Mouse (Mus musculus) small intestine, adult 2 months (tissue): Measurements from ENCODE around the gene Hyou1. TPM values are rescaled to one million over a fixed set of nuclear protein-coding genes. Genes with fewer than 3 reads are reported as not detected.
"Not testable (repeated sequence)": the region's sequence is repeated elsewhere in the genome, so short reads cannot be mapped to it uniquely, and the experiment has no call there.

ENCODE experiments used
- H3K27ac ChIP-seq: fragments of 200-500 bp; 2 replicates; pipeline ENCODE4 v1.5.1; 2012; ENCODE audit warnings: low read depth, low read length, control low read depth, inconsistent platforms; ENCODE audit not compliant: insufficient read depth
- H3K27me3 ChIP-seq: fragments of 200-500 bp; 2 replicates; pipeline ENCODE4 v1.6.1; 2012; ENCODE audit warnings: mild to moderate bottlenecking, moderate library complexity, low read length, inconsistent platforms; ENCODE audit not compliant: control insufficient read depth, insufficient read depth
- H3K36me3 ChIP-seq: fragments of 200-500 bp; 2 replicates; pipeline ENCODE4 v1.6.1; 2012; ENCODE audit warnings: mild to moderate bottlenecking, low read length, control low read depth, inconsistent platforms; ENCODE audit not compliant: control insufficient read depth, insufficient read depth
- H3K4me1 ChIP-seq: fragments of 200-500 bp; 2 replicates; pipeline ENCODE4 v1.6.1; 2012; ENCODE audit warnings: low read length, inconsistent platforms, mixed read lengths; ENCODE audit not compliant: control insufficient read depth, insufficient read depth, insufficient read length
- H3K4me3 ChIP-seq: fragments of 200-500 bp; 2 replicates; pipeline ENCODE4 v1.5.1; 2012; ENCODE audit warnings: low read depth, mild to moderate bottlenecking, control low read depth, inconsistent platforms, low read length, moderate library complexity
- CTCF ChIP-seq: fragments of 200-500 bp; IDR thresholded peaks from 2 replicates; pipeline ENCODE4 v1.5.1; 2012; ENCODE audit warnings: low read depth, mild to moderate bottlenecking, control low read depth, inconsistent platforms, low read length, moderate library complexity, mixed read lengths; ENCODE audit not compliant: insufficient replicate concordance, insufficient read length; ENCODE audit errors: extremely low read depth
- POLR2A ChIP-seq: fragments of 200-500 bp; IDR thresholded peaks from 2 replicates; pipeline ENCODE4 v1.6.1; 2012; ENCODE audit warnings: low read depth, mild to moderate bottlenecking, control low read depth, inconsistent platforms, low read length, moderate library complexity
- WGBS: fragments of 180-500 bp; shearing (Covaris S2); methylation state at CpG from one replicate; pipeline ENCODE4 v1.1.7; 2018; 5-methylcytosine and 5-hydroxymethylcytosine counted together
- polyA plus RNA-seq: library from polyadenylated mRNA; depleted of rRNA; stranded (reverse); fragments of >200 nt; gene quantifications from 2 replicates; pipeline ENCODE4 v1.2.3, GENCODE M21; 2012

The Hyou1 gene
- polyA plus RNA-seq, 1 experiment: 34.3 TPM

DNA sequence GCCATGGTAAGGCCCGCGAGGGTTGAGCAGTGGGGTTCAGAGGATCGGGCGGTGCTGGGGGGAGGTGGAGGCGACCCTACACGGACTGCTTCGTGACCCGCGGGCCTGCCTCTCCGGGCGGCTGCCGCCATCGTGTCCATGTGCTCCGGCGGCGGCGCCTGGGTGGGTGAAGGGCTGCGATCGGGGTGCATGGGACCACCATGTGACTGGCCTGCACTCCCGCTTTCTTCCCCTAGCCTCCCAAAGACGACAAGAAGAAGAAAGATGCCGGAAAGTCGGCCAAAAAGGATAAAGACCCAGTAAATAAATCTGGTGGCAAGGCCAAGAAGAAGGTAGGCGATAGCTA, 28.4 kb downstream of the Hyou1 start:
- peak overlapping the region; percentile 89 for H3K4me3 ChIP-seq
- no peak overlapping the region for H3K27ac ChIP-seq
- WGBS: 1% methylated on average over 24 of the region's 24 CpGs
- H3K27me3 ChIP-seq: no peaks in the 10 kb centered on the region
- TF ChIP-seq CTCF (no peak), POLR2A (no peak)
- peaks cover 53% of the 10 kb centered on the region for H3K36me3 ChIP-seq
- no peaks in the 10 kb centered on the region for H3K4me1 ChIP-seq

DNA sequence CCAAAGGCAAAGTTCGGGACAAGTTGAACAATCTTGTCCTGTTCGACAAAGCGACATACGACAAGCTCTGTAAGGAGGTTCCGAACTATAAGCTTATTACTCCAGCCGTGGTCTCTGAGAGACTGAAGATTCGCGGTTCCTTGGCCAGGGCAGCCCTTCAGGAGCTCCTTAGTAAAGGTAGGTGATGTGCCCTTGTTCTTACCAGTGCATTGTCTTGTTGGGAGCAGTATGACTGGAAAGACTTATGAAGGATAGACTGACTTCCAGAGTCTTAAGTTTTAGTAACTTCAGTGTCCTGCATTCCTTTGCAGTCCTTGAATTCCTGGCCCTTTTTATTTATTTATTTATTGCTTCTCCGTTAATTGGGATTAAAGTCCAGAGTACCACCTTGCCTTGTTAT, 29.4 kb downstream of the Hyou1 start:
- H3K4me1 ChIP-seq, H3K27ac ChIP-seq, H3K27me3 ChIP-seq: not testable (repeated sequence)
- 62% methylated on average over 9 of the region's 9 CpGs for WGBS
- Histone ChIP-seq H3K36me3 (peaks cover 53% of the 10 kb centered on the region), H3K4me3 (peak overlapping the region; percentile 51; the same call in 1 of the 2 replicates)

DNA sequence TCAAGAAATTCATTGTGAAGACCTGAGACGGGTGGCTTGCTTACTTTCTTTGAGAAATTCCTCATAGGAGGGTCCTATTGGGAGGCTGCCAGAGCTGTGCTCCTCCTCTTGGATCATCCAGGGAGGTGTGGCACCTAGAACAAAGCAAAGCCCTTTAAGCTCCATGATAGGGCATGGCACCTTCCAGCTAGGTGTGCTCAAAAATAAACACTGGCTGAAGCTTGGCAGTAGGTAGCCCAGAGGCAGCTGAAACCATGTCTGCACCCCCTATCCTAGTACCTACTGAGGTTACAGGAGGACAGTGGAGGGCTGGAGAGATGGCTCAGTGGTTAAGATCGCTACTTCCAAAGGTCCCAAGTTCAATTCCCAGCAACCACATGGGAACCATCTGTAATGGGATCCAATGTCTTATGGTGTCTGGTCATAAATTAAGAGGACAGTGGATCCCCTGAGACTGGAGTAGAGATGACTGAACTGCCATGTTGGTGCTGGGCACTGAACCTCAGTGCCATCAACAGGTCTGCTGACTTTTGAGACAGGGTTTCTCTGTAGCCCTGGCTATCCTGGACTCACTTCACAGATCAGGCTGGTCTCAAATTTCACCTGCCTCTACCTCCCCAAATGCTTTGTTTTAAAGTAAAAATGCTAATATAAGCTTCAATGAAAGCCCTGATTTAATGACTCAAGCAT, 31.5 kb downstream of the Hyou1 start:
- Histone ChIP-seq H3K36me3 (peaks cover 49% of the 10 kb centered on the region), H3K27ac (no peak overlapping the region), H3K4me3 (no peak overlapping the region), H3K27me3 (no peaks in the 10 kb centered on the region), H3K4me1 (no peaks in the 10 kb centered on the region)
- WGBS: 66% methylated on average over 2 of the region's 2 CpGs
- TF ChIP-seq POLR2A (no peak), CTCF (no peak)

DNA sequence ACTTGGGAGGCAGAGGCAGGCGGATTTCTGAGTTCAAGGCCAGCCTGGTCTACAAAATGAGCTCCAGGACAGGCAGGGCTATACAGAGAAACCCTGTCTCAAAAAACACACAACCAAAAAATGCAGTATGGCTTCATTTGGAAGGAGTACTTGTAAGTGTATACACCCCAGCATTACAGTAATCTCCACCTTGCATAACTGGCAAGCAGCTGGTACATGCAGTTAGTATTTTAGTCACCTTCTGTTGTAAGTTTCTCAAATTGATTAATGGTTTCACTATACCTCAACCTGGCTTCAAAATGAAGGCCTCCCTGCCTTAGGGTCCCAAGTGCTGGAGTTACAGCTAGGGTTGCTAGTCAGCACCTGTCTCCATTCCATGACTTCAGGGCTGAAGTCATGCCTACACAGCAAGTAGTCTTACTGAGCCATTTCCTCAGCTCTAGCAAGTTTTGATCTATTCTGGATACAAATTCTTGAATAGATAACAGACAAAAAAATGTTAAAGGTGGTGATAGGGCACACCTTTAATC, 32.4 kb downstream of the Hyou1 start:
- WGBS: 88% methylated on average over 1 of the region's 1 CpGs
- H3K36me3 ChIP-seq: peaks cover 50% of the 10 kb centered on the region
- no peak for TF ChIP-seq CTCF

DNA sequence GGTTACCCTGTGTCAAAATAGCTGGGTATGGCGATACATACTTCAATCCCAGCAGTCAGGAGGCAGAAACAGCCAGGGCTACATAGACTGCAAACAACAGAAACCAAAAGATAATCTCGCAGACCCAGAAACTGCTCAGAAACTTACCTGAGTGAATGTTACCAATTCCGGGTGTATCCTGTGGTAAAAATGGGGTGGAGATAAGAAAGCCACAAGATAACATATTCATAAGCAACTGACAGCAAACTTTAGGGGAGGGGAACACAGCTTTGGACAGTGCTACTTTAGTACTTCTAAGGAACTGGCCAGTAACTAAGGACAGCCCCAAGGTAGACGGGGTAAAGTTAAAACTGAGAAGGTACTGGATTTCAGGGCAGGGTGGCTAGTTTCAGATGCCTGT, 33.0 kb downstream of the Hyou1 start:
- TF ChIP-seq POLR2A (no peak), CTCF (no peak)
- no peaks in the 10 kb centered on the region for H3K27me3 ChIP-seq

More for the DNA sequence above, 32.4 kb downstream of the Hyou1 start:
- H3K27me3 ChIP-seq: no peaks in the 10 kb centered on the region
- H3K4me1 ChIP-seq: no peaks in the 10 kb centered on the region
- H3K27ac ChIP-seq: no peak overlapping the region
- no peak overlapping the region for H3K4me3 ChIP-seq

DNA sequence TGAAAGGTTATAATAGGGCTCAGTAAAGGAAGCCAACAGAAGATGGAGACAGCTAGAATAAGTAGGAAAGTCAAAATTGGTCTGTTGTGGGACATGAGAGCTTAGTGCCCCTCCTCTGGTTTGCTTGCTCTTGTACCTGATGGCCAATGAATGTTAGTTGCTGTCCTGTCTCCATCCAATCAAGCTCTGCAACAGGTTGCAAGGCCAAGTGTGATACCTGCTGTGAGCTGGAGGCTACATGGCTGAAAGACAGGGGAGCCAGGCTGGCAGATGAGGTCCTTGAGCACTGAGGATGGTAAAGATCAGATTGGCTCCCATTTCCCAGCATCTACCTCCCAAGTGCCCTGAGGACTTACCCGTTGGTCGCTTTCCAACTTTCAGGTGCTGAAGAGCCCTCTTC, 33.5 kb downstream of the Hyou1 start:
- Histone ChIP-seq H3K27ac (no peak overlapping the region), H3K36me3 (peaks cover 50% of the 10 kb centered on the region), H3K27me3 (no peaks in the 10 kb centered on the region), H3K4me3 (no peak overlapping the region), H3K4me1 (peaks cover 2% of the 10 kb centered on the region; the same call in 1 of the 2 replicates)
- TF ChIP-seq POLR2A (no peak), CTCF (no peak)
- 75% methylated on average over 2 of the region's 2 CpGs for WGBS

More for the DNA sequence above, 33.0 kb downstream of the Hyou1 start:
- Histone ChIP-seq H3K27ac (no peak overlapping the region), H3K36me3 (peaks cover 50% of the 10 kb centered on the region), H3K4me3 (no peak overlapping the region), H3K4me1 (peaks cover 2% of the 10 kb centered on the region; the same call in 1 of the 2 replicates)
- 57% methylated on average over 4 of the region's 4 CpGs for WGBS

DNA sequence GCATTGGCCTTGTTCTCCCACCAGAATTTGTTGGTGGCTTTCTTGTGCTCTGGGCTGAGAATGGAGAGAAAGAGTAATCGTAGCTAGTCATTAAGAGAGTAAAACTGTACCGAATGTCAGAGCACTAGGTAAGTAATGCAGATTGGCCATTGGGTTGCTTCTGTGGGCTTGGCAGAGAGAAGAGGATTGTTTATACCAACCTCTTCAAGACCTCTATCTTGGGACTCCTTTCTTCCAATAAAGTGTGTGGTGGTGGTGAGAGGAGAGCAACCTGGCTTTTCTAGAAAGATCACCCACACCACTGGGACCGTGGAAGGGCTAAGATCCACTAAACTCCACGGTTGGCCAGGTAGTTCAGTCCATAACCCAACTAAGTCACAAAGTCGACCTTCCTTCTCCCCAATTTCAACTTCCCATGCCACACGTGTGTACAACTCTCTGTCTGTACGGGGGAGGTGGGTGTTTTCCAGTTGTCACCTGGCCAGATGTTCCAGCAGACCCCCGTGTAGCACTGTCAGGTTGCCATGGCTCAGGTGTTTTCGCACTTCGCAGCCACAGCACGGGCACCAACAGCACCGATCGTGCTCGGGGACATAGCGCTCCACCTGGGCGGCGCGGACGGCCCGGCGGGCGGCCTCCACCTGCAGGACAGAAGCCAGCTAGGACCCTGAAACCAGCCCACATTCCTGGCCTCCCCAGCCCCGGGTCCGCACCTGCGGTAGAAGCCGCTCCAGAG, 38.0 kb downstream of the Hyou1 start:
- WGBS: 2% methylated on average over 26 of the region's 26 CpGs
- peaks cover 18% of the 10 kb centered on the region for H3K36me3 ChIP-seq
- TF ChIP-seq CTCF (no peak), POLR2A (no peak)
- peak overlapping the region; percentile 34 for H3K27ac ChIP-seq
- peaks cover 2% of the 10 kb centered on the region; the same call in 1 of the 2 replicates for H3K4me1 ChIP-seq
- peak overlapping the region; percentile 87 for H3K4me3 ChIP-seq
- H3K27me3 ChIP-seq: no peaks in the 10 kb centered on the region
